Mouse (Mus musculus) ES-Bruce4 (cell line): Measurements from ENCODE around the gene Iqcj. TPM values are rescaled to one million over a fixed set of nuclear protein-coding genes. Genes with fewer than 3 reads are reported as not detected.

Source experiments
- H3K27ac ChIP-seq: 2 replicates; pipeline ENCODE4 v1.5.1; 2012; ENCODE audit warnings: low read length, inconsistent platforms; ENCODE audit not compliant: insufficient read depth
- H3K27me3 ChIP-seq: 2 replicates; pipeline ENCODE4 v1.6.1; 2012; ENCODE audit warnings: mild to moderate bottlenecking, low read length, inconsistent platforms; ENCODE audit not compliant: control insufficient read depth, poor library complexity, insufficient read depth, severe bottlenecking
- H3K36me3 ChIP-seq: 2 replicates; pipeline ENCODE4 v1.6.1; 2012; ENCODE audit warnings: inconsistent platforms, mild to moderate bottlenecking, low read length, moderate library complexity; ENCODE audit not compliant: control insufficient read depth, poor library complexity, insufficient read depth, severe bottlenecking
- H3K4me1 ChIP-seq: one replicate; pipeline ENCODE4 v1.8.1; 2011; ENCODE audit warnings: low read length; ENCODE audit not compliant: control insufficient read depth, insufficient read depth
- H3K4me3 ChIP-seq: 2 replicates; pipeline ENCODE4 v1.5.1; 2011; ENCODE audit warnings: low read depth, mild to moderate bottlenecking, low read length
- H3K9ac ChIP-seq: 2 replicates; pipeline ENCODE4 v1.6.1; 2012; ENCODE audit warnings: low read depth, mild to moderate bottlenecking, inconsistent platforms; ENCODE audit not compliant: poor library complexity, severe bottlenecking
- H3K9me3 ChIP-seq: replicated peaks from 2 replicates; pipeline ENCODE4 v1.6.1; 2012; ENCODE audit warnings: mild to moderate bottlenecking, low read length, inconsistent platforms; ENCODE audit not compliant: control insufficient read depth, poor library complexity, insufficient read depth, severe bottlenecking
- CTCF ChIP-seq: IDR thresholded peaks from one replicate; pipeline ENCODE4 v1.8.1; 2011; ENCODE audit warnings: low read depth, low read length
- EP300 ChIP-seq: IDR thresholded peaks from 2 replicates; pipeline ENCODE4 v1.6.1; 2011; ENCODE audit warnings: low read depth, low read length; ENCODE audit not compliant: insufficient read depth
- POLR2A ChIP-seq: IDR thresholded peaks from one replicate; pipeline ENCODE4 v1.8.1; 2011; ENCODE audit warnings: low read length; ENCODE audit not compliant: insufficient read depth
- polyA plus RNA-seq: library from polyadenylated mRNA; stranded (reverse); fragments of >200 nt; gene quantifications from 2 replicates; pipeline ENCODE4 v1.2.4, GENCODE M21; 2011; ENCODE audit warnings: low read depth; ENCODE audit not compliant: missing spikeins, insufficient read depth, insufficient read length

Iqcj gene
- polyA plus RNA-seq, 1 experiment, result not detected

- Histone ChIP-seq H3K9ac (no peak overlapping the region), H3K36me3 (no peaks in the 10 kb centered on the region), H3K27ac (no peak overlapping the region), H3K4me1 (no peaks in the 10 kb centered on the region), H3K4me3 (no peak overlapping the region), H3K27me3 (no peaks in the 10 kb centered on the region), H3K9me3 (no peaks in the 10 kb centered on the region)
- no peak for TF ChIP-seq EP300
- TF ChIP-seq CTCF, result no peak
- TF ChIP-seq POLR2A, result no peak
These were observed 43.8 kb downstream of the Iqcj start for GRCm38 (mm10) chr3:67935829-67936228.

GRCm38 (mm10) chr3:67947000-67947399, 55.0 kb downstream of the Iqcj start:
- H3K9me3 ChIP-seq, result no peaks in the 10 kb centered on the region
- TF ChIP-seq POLR2A, result no peak
- TF ChIP-seq EP300, result no peak
- TF ChIP-seq CTCF, result no peak
- H3K4me3 ChIP-seq, result no peak overlapping the region
- H3K27ac ChIP-seq, result no peak overlapping the region
- H3K27me3 ChIP-seq, result no peaks in the 10 kb centered on the region
- no peak overlapping the region for H3K9ac ChIP-seq
- no peaks in the 10 kb centered on the region for H3K4me1 ChIP-seq
- no peaks in the 10 kb centered on the region for H3K36me3 ChIP-seq

- Histone ChIP-seq H3K4me1 (no peaks in the 10 kb centered on the region), H3K27me3 (no peaks in the 10 kb centered on the region; the same call in 1 of the 2 replicates), H3K4me3 (no peak overlapping the region), H3K27ac (no peak overlapping the region), H3K36me3 (no peaks in the 10 kb centered on the region), H3K9me3 (no peaks in the 10 kb centered on the region), H3K9ac (no peak overlapping the region)
- no peak for TF ChIP-seq POLR2A
- no peak for TF ChIP-seq EP300
- TF ChIP-seq CTCF, result no peak
These were observed 60.5 kb downstream of the Iqcj start for GRCm38 (mm10) chr3:67952517-67952940.

- no peak overlapping the region for H3K9ac ChIP-seq
These were observed 62.5 kb downstream of the Iqcj start for GRCm38 (mm10) chr3:67954459-67955065.

GRCm38 (mm10) chr3:67959672-67960071, 67.7 kb downstream of the Iqcj start:
- no peak for TF ChIP-seq CTCF
- no peak for TF ChIP-seq EP300
- TF ChIP-seq POLR2A, result no peak
- Histone ChIP-seq H3K9ac (no peak overlapping the region), H3K27ac (no peak overlapping the region), H3K9me3 (no peaks in the 10 kb centered on the region), H3K27me3 (no peaks in the 10 kb centered on the region; the same call in 1 of the 2 replicates), H3K4me3 (no peak overlapping the region), H3K4me1 (no peaks in the 10 kb centered on the region), H3K36me3 (no peaks in the 10 kb centered on the region)

More at GRCm38 (mm10) chr3:67954459-67955065, 62.5 kb downstream of the Iqcj start:
- Histone ChIP-seq H3K4me1 (no peaks in the 10 kb centered on the region), H3K27ac (no peak overlapping the region), H3K9me3 (no peaks in the 10 kb centered on the region), H3K27me3 (no peaks in the 10 kb centered on the region; the same call in 1 of the 2 replicates), H3K36me3 (no peaks in the 10 kb centered on the region), H3K4me3 (no peak overlapping the region)
- TF ChIP-seq POLR2A (no peak), EP300 (no peak), CTCF (no peak)

- Histone ChIP-seq H3K27me3 (no peaks in the 10 kb centered on the region; the same call in 1 of the 2 replicates), H3K27ac (no peak overlapping the region), H3K4me1 (no peaks in the 10 kb centered on the region), H3K4me3 (no peak overlapping the region), H3K9ac (no peak overlapping the region), H3K36me3 (no peaks in the 10 kb centered on the region), H3K9me3 (no peaks in the 10 kb centered on the region)
- TF ChIP-seq POLR2A (no peak), CTCF (no peak), EP300 (no peak)
These were observed 68.1 kb downstream of the Iqcj start for GRCm38 (mm10) chr3:67960133-67960532.
